Mouse (Mus musculus) ES-E14 (cell line): ENCODE measurements around the gene Sema3c.

Source experiments
- HCFC1 ChIP-seq: IDR thresholded peaks from 2 replicates; pipeline ENCODE4 v1.6.1; 2012; ENCODE audit warnings: low read length, inconsistent platforms, borderline replicate concordance; ENCODE audit not compliant: insufficient read depth
- ZC3H11A ChIP-seq: IDR thresholded peaks from 2 replicates; pipeline ENCODE4 v1.6.1; 2012; ENCODE audit warnings: low read depth, mild to moderate bottlenecking, inconsistent platforms, low read length, borderline replicate concordance
- ZNF384 ChIP-seq: IDR thresholded peaks from 2 replicates; pipeline ENCODE4 v1.6.1; 2012; ENCODE audit warnings: low read depth, low read length, inconsistent platforms

- TF ChIP-seq ZC3H11A (no peak), ZNF384 (no peak), HCFC1 (no peak)
Measured at GRCm38 (mm10) chr5:17622564-17622963, 48.5 kb downstream of the Sema3c start.
